In the genomic region with DNA sequence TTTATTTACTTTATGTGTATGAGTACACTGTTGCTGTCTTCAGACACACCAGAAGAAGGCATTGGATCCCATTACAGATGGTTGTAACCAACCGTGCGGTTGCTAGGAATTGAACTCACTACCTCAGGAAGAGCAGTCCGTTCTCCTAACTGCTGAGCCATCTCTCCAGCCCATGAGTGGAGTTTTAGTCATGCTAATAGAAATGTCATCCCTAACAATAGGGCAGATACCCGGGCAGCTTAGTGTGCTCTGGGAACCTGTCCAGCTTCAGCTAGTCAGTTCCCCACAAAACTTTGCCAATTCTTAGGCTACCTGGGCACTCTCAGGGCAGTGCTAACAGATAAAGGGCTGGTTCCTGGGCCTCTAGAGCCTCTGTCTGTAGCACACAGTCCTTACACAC, we compare ENCODE assay signal across 24 mouse cellular contexts.
"Had no signal": no experiment of that assay in that cellular context is flagged by ENCODE, and none has a peak within 500 bp of the region (broad histone marks: within the 10 kb centered on the region; RNA-seq: fewer than 3 reads in every experiment).

No protein-coding gene starts in this region.

- DNase-seq: gastrocnemius, adult 2 months; gastrocnemius, postnatal 10 days; gastrocnemius, postnatal 25 days; heart, adult 18-20 months; heart, postnatal 10 days; kidney, adult 11 months; kidney, adult 2 months; kidney, adult 9 months; kidney, postnatal 14 days; kidney, postnatal 36 days; layer of hippocampus, adult 9-11 months; layer of hippocampus, postnatal 36 days; left cerebral cortex, postnatal 4 days had no signal

- H3K36me3 ChIP-seq: hindbrain, embryonic 13.5 days; hindbrain, embryonic 15.5 days; kidney, embryonic 15.5 days; limb, embryonic 13.5 days; limb, embryonic 15.5 days; liver, embryonic 12.5 days had no signal

- H3K27me3 ChIP-seq: hindbrain, embryonic 15.5 days; kidney, embryonic 15.5 days; limb, embryonic 13.5 days; limb, embryonic 15.5 days; liver, embryonic 12.5 days had no signal

- ATAC-seq: hindbrain, postnatal 0 days; intestine, embryonic 16.5 days; liver, embryonic 12.5 days had no signal

- H3K4me1 ChIP-seq: liver, embryonic 12.5 days had no signal

- H3K9me3 ChIP-seq: hindbrain, embryonic 13.5 days; hindbrain, embryonic 15.5 days; kidney, embryonic 15.5 days; limb, embryonic 13.5 days; limb, embryonic 15.5 days had no signal

- H3K4me3 ChIP-seq: gastrocnemius, adult 2 months; hindbrain, embryonic 13.5 days; hindbrain, embryonic 15.5 days; kidney, embryonic 15.5 days; limb, embryonic 13.5 days; limb, embryonic 15.5 days; liver, embryonic 12.5 days had no signal

- H3K4me2 ChIP-seq: heart, embryonic 11.5 days; hindbrain, embryonic 13.5 days; hindbrain, embryonic 15.5 days; kidney, embryonic 15.5 days; limb, embryonic 13.5 days; limb, embryonic 15.5 days; liver, embryonic 12.5 days had no signal

- H3K27ac ChIP-seq: gastrocnemius, adult 2 months; hindbrain, embryonic 13.5 days; hindbrain, embryonic 15.5 days; hindbrain, postnatal 0 days; kidney, embryonic 15.5 days; kidney, postnatal 0 days; limb, embryonic 13.5 days; limb, embryonic 15.5 days; liver, embryonic 12.5 days; liver, embryonic 14.5 days had no signal

- H3K9ac ChIP-seq: hindbrain, embryonic 13.5 days; hindbrain, embryonic 15.5 days; kidney, embryonic 15.5 days; limb, embryonic 13.5 days; limb, embryonic 15.5 days; liver, embryonic 12.5 days; liver, embryonic 14.5 days had no signal
